Mouse (Mus musculus) heart, adult 8-10 months (tissue): ENCODE data around the gene Ushbp1. TPM values are rescaled to one million over a fixed set of nuclear protein-coding genes. Genes with fewer than 3 reads are reported as not detected.

ENCODE experiments used
- DNase-seq: peaks from one replicate; pipeline ENCODE4 v3.0.0; 2022; ENCODE audit warnings: low spot score
- total RNA-seq, 4 experiments: library from RNA; stranded (reverse); gene quantifications; 2 replicates each; pipeline ENCODE4 v1.2.4; 2022

The Ushbp1 gene
- total RNA-seq, 4 experiments from 2014 or later, result 20.8 to 33.7 (median 22.0) TPM

- DNase-seq, result no peak
These were observed 1.1 kb downstream of the Ushbp1 start for GRCm38 (mm10) chr8:71394481-71394880.

- DNase-seq, result no peak
These were observed 2.7 kb downstream of the Ushbp1 start for GRCm38 (mm10) chr8:71392871-71393270.

GRCm38 (mm10) chr8:71392391-71392790, 3.2 kb downstream of the Ushbp1 start:
- DNase-seq, result no peak

- no peak for DNase-seq
These were observed 3.9 kb downstream of the Ushbp1 start for GRCm38 (mm10) chr8:71391696-71392095.

GRCm38 (mm10) chr8:71388267-71388666, 7.3 kb downstream of the Ushbp1 start:
- DNase-seq, result no peak

- DNase-seq, result no peak
These were observed 10.3 kb downstream of the Ushbp1 start for GRCm38 (mm10) chr8:71385212-71385835.

- no peak for DNase-seq
These were observed 11.7 kb downstream of the Ushbp1 start for GRCm38 (mm10) chr8:71383860-71384259.

- no peak for DNase-seq
These were observed 12.2 kb downstream of the Ushbp1 start for GRCm38 (mm10) chr8:71383396-71383795.

GRCm38 (mm10) chr8:71381971-71382961, 13.3 kb downstream of the Ushbp1 start:
- DNase-seq, result peak; percentile 78

GRCm38 (mm10) chr8:71381421-71381970, 14.1 kb downstream of the Ushbp1 start, which contains the start of gene Nr2f6:
Nr2f6 (minus strand) TSS chr8:71381960.
- DNase-seq, result peak; percentile 65

- DNase-seq, result no peak
These were observed 15.1 kb downstream of the Ushbp1 start for GRCm38 (mm10) chr8:71380178-71381171.

- DNase-seq, result no peak
These were observed 16.0 kb downstream of the Ushbp1 start for GRCm38 (mm10) chr8:71379512-71380075.

- no peak for DNase-seq
These were observed 16.6 kb downstream of the Ushbp1 start for GRCm38 (mm10) chr8:71379008-71379407.

GRCm38 (mm10) chr8:71376423-71377030, 19.1 kb downstream of the Ushbp1 start:
- no peak for DNase-seq

- no peak for DNase-seq
These were observed 19.8 kb downstream of the Ushbp1 start for GRCm38 (mm10) chr8:71375581-71376422.

GRCm38 (mm10) chr8:71374616-71375206, 20.9 kb downstream of the Ushbp1 start:
- no peak for DNase-seq

- no peak for DNase-seq
These were observed 22.6 kb downstream of the Ushbp1 start for GRCm38 (mm10) chr8:71373000-71373399.

GRCm38 (mm10) chr8:71372427-71372826, 23.2 kb downstream of the Ushbp1 start:
- DNase-seq, result no peak
